Mouse (Mus musculus): ENCODE measurements at regions not wholly inside any gene's neighbourhood (a gene's known extent, or its start where the extent isn't known, plus 50 kb on each side); places are given as distances from the start of the nearest gene placed in this dataset.

- DNase-seq (ENCODE audit: low spot score in 2 of 2): no peak
Observed at GRCm38 (mm10) chr13:115427091-115428033, 325.6 kb upstream of the Itga1 start.

- DNase-seq (ENCODE audit: low spot score in 2 of 2): no peak
Observed at GRCm38 (mm10) chr13:115425610-115426562, 324.1 kb upstream of the Itga1 start.

- no peak for DNase-seq (ENCODE audit: low spot score in 2 of 2)
Observed at GRCm38 (mm10) chr13:115423761-115424160, 322.0 kb upstream of the Itga1 start.

- no peak for DNase-seq (ENCODE audit: low spot score in 2 of 2)
Observed at GRCm38 (mm10) chr13:115421483-115421882, 319.7 kb upstream of the Itga1 start.

GRCm38 (mm10) chr13:115417829-115418228 is 316.1 kb upstream of the Itga1 start:
- no peak for DNase-seq (ENCODE audit: low spot score in 2 of 2)

- DNase-seq (ENCODE audit: low spot score in 2 of 2): no peak
Observed at GRCm38 (mm10) chr13:115413721-115414531, 312.2 kb upstream of the Itga1 start.

- DNase-seq (ENCODE audit: low spot score in 2 of 2): no peak
Observed at GRCm38 (mm10) chr13:115405916-115406315, 304.2 kb upstream of the Itga1 start.

- DNase-seq (ENCODE audit: low spot score in 2 of 2): no peak
Observed at GRCm38 (mm10) chr13:115400706-115401215, 299.0 kb upstream of the Itga1 start.

- DNase-seq (ENCODE audit: low spot score in 2 of 2): no peak
Observed at GRCm38 (mm10) chr13:115379682-115380081, 277.9 kb upstream of the Itga1 start.

- DNase-seq (ENCODE audit: low spot score in 2 of 2): no peak
Observed at GRCm38 (mm10) chr13:115376180-115376880, 274.6 kb upstream of the Itga1 start.

GRCm38 (mm10) chr13:115361457-115361856 is 259.7 kb upstream of the Itga1 start:
- no peak for DNase-seq (ENCODE audit: low spot score in 2 of 2)

GRCm38 (mm10) chr13:115347022-115347398 is 245.2 kb upstream of the Itga1 start:
- no peak for DNase-seq (ENCODE audit: low spot score in 2 of 2)

- no peak for DNase-seq (ENCODE audit: low spot score in 2 of 2)
Observed at GRCm38 (mm10) chr13:115346115-115347021, 244.6 kb upstream of the Itga1 start.

- DNase-seq (ENCODE audit: low spot score in 2 of 2): no peak
Observed at GRCm38 (mm10) chr13:115329000-115329960, 227.5 kb upstream of the Itga1 start.

- no peak for DNase-seq (ENCODE audit: low spot score in 2 of 2)
Observed at GRCm38 (mm10) chr13:115326294-115326693, 224.5 kb upstream of the Itga1 start.

GRCm38 (mm10) chr13:115316681-115317080 is 214.9 kb upstream of the Itga1 start:
- no peak for DNase-seq (ENCODE audit: low spot score in 2 of 2)

GRCm38 (mm10) chr13:115308586-115308985 is 206.8 kb upstream of the Itga1 start:
- no peak for DNase-seq (ENCODE audit: low spot score in 2 of 2)

- peak; percentile 3 to 4 for DNase-seq (ENCODE audit: low spot score in 2 of 2)
Observed at GRCm38 (mm10) chr13:115287371-115287770, 185.6 kb upstream of the Itga1 start.
